Mouse (Mus musculus) large intestine, adult 2 months (tissue): ENCODE results near the gene Gngt1. TPM values are rescaled to one million over a fixed set of nuclear protein-coding genes. Genes with fewer than 3 reads are reported as not detected.
A peak's percentile ranks its signal among the peaks of the same experiment; 100 is the strongest.

Experiments
- DNase-seq: peaks from one replicate; pipeline ENCODE4 v3.0.0-alpha.2; 2012; ENCODE audit warnings: low read depth, low spot score
- WGBS: fragments of 180-500 bp; shearing (Covaris S2); methylation state at CpG from one replicate; pipeline ENCODE4 v1.1.7; 2018; 5-methylcytosine and 5-hydroxymethylcytosine counted together
- polyA plus RNA-seq: library from polyadenylated mRNA; depleted of rRNA; stranded (reverse); fragments of >200 nt; gene quantifications from 2 replicates; pipeline ENCODE4 v1.2.3, GENCODE M21; 2012; rRNA removed

Gene Gngt1
- not detected in 2 replicates for polyA plus RNA-seq

GRCm38 (mm10) chr6:3993492-3993891, at the start of gene Gngt1:
Gngt1 (plus strand) TSS chr6:3993792.
- DNase-seq, result no peak
- WGBS, result 79% methylated on average over 6 of the region's 6 CpGs

GRCm38 (mm10) chr6:3954969-3955368, 38.6 kb upstream of the Gngt1 start:
- DNase-seq, result no peak
- WGBS, result 66% methylated on average over 4 of the region's 4 CpGs

GRCm38 (mm10) chr6:3967676-3968626, 25.6 kb upstream of the Gngt1 start:
- no peak for DNase-seq
- WGBS, result 43% methylated on average over 31 of the region's 31 CpGs

GRCm38 (mm10) chr6:3973679-3974078, 19.9 kb upstream of the Gngt1 start:
- DNase-seq, result no peak
- WGBS, result 82% methylated on average over 1 of the region's 1 CpGs

GRCm38 (mm10) chr6:3982661-3983284, 10.8 kb upstream of the Gngt1 start:
- no peak for DNase-seq
- 41% methylated on average over 5 of the region's 5 CpGs for WGBS

GRCm38 (mm10) chr6:3988750-3989149, 4.8 kb upstream of the Gngt1 start, which contains the start of gene Tfpi2:
Tfpi2 (minus strand) TSS chr6:3988919.
- 26% methylated on average over 3 of the region's 3 CpGs for WGBS

GRCm38 (mm10) chr6:3998089-3998488, 4.5 kb downstream of the Gngt1 start:
- DNase-seq, result no peak
- 76% methylated on average over 4 of the region's 4 CpGs for WGBS

More at GRCm38 (mm10) chr6:3988750-3989149, 4.8 kb upstream of the Gngt1 start, which contains the start of gene Tfpi2:
- peak; percentile 62 for DNase-seq

GRCm38 (mm10) chr6:3999296-3999695, 5.7 kb downstream of the Gngt1 start:
- DNase-seq, result no peak
- WGBS, result 85% methylated on average over 6 of the region's 6 CpGs

GRCm38 (mm10) chr6:4000716-4001115, 7.1 kb downstream of the Gngt1 start:
- WGBS, result 78% methylated on average over 3 of the region's 3 CpGs
- no peak for DNase-seq

- DNase-seq, result no peak
- 15% methylated on average over 4 of the region's 4 CpGs for WGBS
These were observed 9.9 kb downstream of the Gngt1 start for GRCm38 (mm10) chr6:4003445-4003844.

GRCm38 (mm10) chr6:4003890-4004306, 10.3 kb downstream of the Gngt1 start, which contains the start of gene Gng11:
Gng11 (plus strand) TSS chr6:4003904.
- DNase-seq, result no peak
- under 1% methylated on average over 19 of the region's 19 CpGs for WGBS

- 53% methylated on average over 2 of the region's 2 CpGs for WGBS
- DNase-seq, result no peak
These were observed 11.2 kb downstream of the Gngt1 start for GRCm38 (mm10) chr6:4004808-4005207.

GRCm38 (mm10) chr6:4008501-4009040, 15.0 kb downstream of the Gngt1 start:
- no peak for DNase-seq
- WGBS, result 72% methylated on average over 2 of the region's 2 CpGs

- no peak for DNase-seq
These were observed 16.0 kb downstream of the Gngt1 start for GRCm38 (mm10) chr6:4009548-4009947.

GRCm38 (mm10) chr6:4022645-4023044, 29.1 kb downstream of the Gngt1 start:
- no peak for DNase-seq
- WGBS, result 66% methylated on average over 1 of the region's 1 CpGs

- no peak for DNase-seq
- WGBS, result 53% methylated on average over 2 of the region's 2 CpGs
These were observed 32.8 kb downstream of the Gngt1 start for GRCm38 (mm10) chr6:4026367-4026766.

GRCm38 (mm10) chr6:4030956-4031355, 37.4 kb downstream of the Gngt1 start:
- 77% methylated on average over 3 of the region's 3 CpGs for WGBS
- no peak for DNase-seq

GRCm38 (mm10) chr6:4041821-4042220, 48.2 kb downstream of the Gngt1 start:
- no peak for DNase-seq
- WGBS, result 55% methylated on average over 1 of the region's 1 CpGs
